22 mouse cellular contexts compared by ENCODE assay signal in genomic region chr12:75502664-75503063, GRCm38 (mm10).
A peak's percentile ranks its signal among the peaks of the same experiment; 100 is the strongest.
DNase-seq lines count a peak whose midpoint lies in the region; ATAC-seq lines count a peak whose summit lies in the region.
"Had no signal": no experiment of that assay in that cellular context is flagged by ENCODE, and none has a peak within 500 bp of the region (broad histone marks: within the 10 kb centered on the region; RNA-seq: fewer than 3 reads in every experiment).

No protein-coding gene starts in this region.

- H3K4me3 ChIP-seq in heart, embryonic 11.5 days (ENCODE audit: low read depth, low read length), result no peak overlapping the region
- H3K4me3 ChIP-seq: embryonic facial prominence, embryonic 15.5 days; erythroblast, embryonic 14.5 days; forebrain, embryonic 10.5 days; heart, adult 2 months; heart, embryonic 13.5 days; hindbrain, embryonic 12.5 days had no signal

- H3K4me1 ChIP-seq in heart, embryonic 11.5 days (ENCODE audit: control insufficient read depth, insufficient read depth, low read length), result peaks cover 13% of the 10 kb centered on the region
- H3K4me1 ChIP-seq: forebrain, embryonic 10.5 days had no signal

- H3K9ac ChIP-seq in heart, embryonic 11.5 days (ENCODE audit: low read depth, low read length), result no peak overlapping the region
- H3K9ac ChIP-seq: embryonic facial prominence, embryonic 15.5 days; heart, embryonic 13.5 days; hindbrain, embryonic 12.5 days had no signal

- peak; percentile 87 for DNase-seq in heart, adult 11 months
- peak; percentile 44 to 50 for DNase-seq in cerebellum, adult 18-20 months
- peak; percentile 51 for DNase-seq in cerebellum, adult 9-11 months
- peak; percentile 27 to 42 for DNase-seq in cerebellum, postnatal 36 days
- no peak for DNase-seq in ovary, postnatal 10 days (ENCODE audit: low spot score)
- DNase-seq: adrenal gland, adult 2 months; adrenal gland, postnatal 25 days; embryo, embryonic 11 days; heart, adult 2 months; heart, postnatal 36 days; kidney, adult 11 months; kidney, adult 9 months had no signal

- no peaks in the 10 kb centered on the region for H3K27me3 ChIP-seq in heart, embryonic 11.5 days (ENCODE audit: control insufficient read depth, insufficient read depth, low read length)
- H3K27me3 ChIP-seq: embryonic facial prominence, embryonic 15.5 days; heart, embryonic 13.5 days; hindbrain, embryonic 12.5 days had no signal

- 79% methylated on average over 4 of the region's 4 CpGs for WGBS in heart, embryonic 11.5 days (ENCODE audit: insufficient replicate concordance)

- no peaks in the 10 kb centered on the region for H3K36me3 ChIP-seq in heart, embryonic 11.5 days (ENCODE audit: control insufficient read depth, insufficient read depth, low read length)

- H3K27ac ChIP-seq in heart, embryonic 11.5 days (ENCODE audit: low read depth, low read length), result no peak overlapping the region
- H3K27ac ChIP-seq: embryonic facial prominence, embryonic 15.5 days; forebrain, embryonic 10.5 days; heart, adult 2 months; hindbrain, embryonic 12.5 days had no signal

- H3K4me2 ChIP-seq in heart, embryonic 11.5 days, result no peak overlapping the region
- H3K4me2 ChIP-seq: embryonic facial prominence, embryonic 15.5 days; heart, embryonic 13.5 days; hindbrain, embryonic 12.5 days had no signal

- no peaks in the 10 kb centered on the region for H3K9me3 ChIP-seq in heart, embryonic 11.5 days (replicated peaks; ENCODE audit: control insufficient read depth, low read length)
- H3K9me3 ChIP-seq: embryonic facial prominence, embryonic 15.5 days; forebrain, embryonic 10.5 days; heart, embryonic 13.5 days; hindbrain, embryonic 12.5 days had no signal

- no peak for ATAC-seq in heart, embryonic 11.5 days (replicated peaks; ENCODE audit: insufficient number of reproducible peaks, low FRiP score, low TSS enrichment)
- no peak for ATAC-seq in monocyte, adult 5-6 weeks (replicated peaks; ENCODE audit: insufficient number of reproducible peaks, low FRiP score, low TSS enrichment, poor library complexity, severe bottlenecking)
- ATAC-seq: forebrain, embryonic 14.5 days; hindbrain, embryonic 16.5 days; inflammation-experienced regulatory T-cells, adult 6 months had no signal
